Mouse (Mus musculus): ENCODE results near the gene Procr. TPM values are rescaled to one million over a fixed set of nuclear protein-coding genes. Genes with fewer than 3 reads are reported as not detected.

Gene Procr
- polyA plus RNA-seq, 1 experiment from 2014 or later: 22.8 TPM

- no peaks in the 10 kb centered on the region for H3K4me1 ChIP-seq (replicated peaks; ENCODE audit: control insufficient read depth, insufficient read depth, low read length)
- no peaks in the 10 kb centered on the region for H3K36me3 ChIP-seq (ENCODE audit: control insufficient read depth, insufficient read depth, low read length)
- ATAC-seq (replicated peaks; ENCODE audit: low FRiP score, low TSS enrichment, low read depth): no peak
- H3K27ac ChIP-seq (ENCODE audit: low read depth): no peak overlapping the region
- H3K4me2 ChIP-seq (ENCODE audit: low read length): no peak overlapping the region
- no peak overlapping the region for H3K9ac ChIP-seq (ENCODE audit: low read length)
- 74% methylated on average over 6 of the region's 6 CpGs for WGBS
- no peaks in the 10 kb centered on the region for H3K9me3 ChIP-seq (ENCODE audit: control insufficient read depth, low read length)
- DNase-seq (ENCODE audit: low spot score): no peak
- H3K4me3 ChIP-seq (ENCODE audit: low read depth, low read length): no peak overlapping the region
- H3K27me3 ChIP-seq (replicated peaks; ENCODE audit: control insufficient read depth, insufficient read depth, low read length): 0 out of 2 replicates have a peak, but pooled peaks cover 2% of the 10 kb centered on the region
Observed at GRCm38 (mm10) chr2:155784534-155784933, 33.6 kb downstream of the Procr start.

GRCm38 (mm10) chr2:155786905-155787304 lies 36.0 kb downstream of the Procr start:
- Histone ChIP-seq H3K4me3 (ENCODE audit: low read depth, low read length) (no peak overlapping the region), H3K4me2 (ENCODE audit: low read length) (no peak overlapping the region), H3K27ac (ENCODE audit: low read depth) (no peak overlapping the region), H3K36me3 (ENCODE audit: control insufficient read depth, insufficient read depth, low read length) (no peaks in the 10 kb centered on the region), H3K27me3 (replicated peaks; ENCODE audit: control insufficient read depth, insufficient read depth, low read length) (no peaks in the 10 kb centered on the region), H3K4me1 (replicated peaks; ENCODE audit: control insufficient read depth, insufficient read depth, low read length) (no peaks in the 10 kb centered on the region), H3K9ac (ENCODE audit: low read length) (no peak overlapping the region), H3K9me3 (ENCODE audit: control insufficient read depth, low read length) (no peaks in the 10 kb centered on the region)
- DNase-seq (ENCODE audit: low spot score): no peak
- 67% methylated on average over 5 of the region's 5 CpGs for WGBS
- no peak for ATAC-seq (replicated peaks; ENCODE audit: low FRiP score, low TSS enrichment, low read depth)

- Histone ChIP-seq H3K4me2 (ENCODE audit: low read length) (no peak overlapping the region), H3K27me3 (replicated peaks; ENCODE audit: control insufficient read depth, insufficient read depth, low read length) (no peaks in the 10 kb centered on the region), H3K36me3 (ENCODE audit: control insufficient read depth, insufficient read depth, low read length) (no peaks in the 10 kb centered on the region), H3K4me1 (replicated peaks; ENCODE audit: control insufficient read depth, insufficient read depth, low read length) (no peaks in the 10 kb centered on the region), H3K27ac (ENCODE audit: low read depth) (no peak overlapping the region), H3K9ac (ENCODE audit: low read length) (no peak overlapping the region), H3K4me3 (ENCODE audit: low read depth, low read length) (no peak overlapping the region), H3K9me3 (ENCODE audit: control insufficient read depth, low read length) (no peaks in the 10 kb centered on the region)
- ATAC-seq (replicated peaks; ENCODE audit: low FRiP score, low TSS enrichment, low read depth): no peak
- no peak for DNase-seq (ENCODE audit: low spot score)
- WGBS: 64% methylated on average over 18 of the region's 18 CpGs
Observed at GRCm38 (mm10) chr2:155787949-155788931, 37.3 kb downstream of the Procr start.

GRCm38 (mm10) chr2:155792899-155793298 lies 42.0 kb downstream of the Procr start:
- Histone ChIP-seq H3K36me3 (ENCODE audit: control insufficient read depth, insufficient read depth, low read length) (no peaks in the 10 kb centered on the region), H3K27ac (ENCODE audit: low read depth) (no peak overlapping the region), H3K9me3 (ENCODE audit: control insufficient read depth, low read length) (no peaks in the 10 kb centered on the region), H3K27me3 (replicated peaks; ENCODE audit: control insufficient read depth, insufficient read depth, low read length) (no peaks in the 10 kb centered on the region), H3K4me2 (ENCODE audit: low read length) (no peak overlapping the region), H3K9ac (ENCODE audit: low read length) (no peak overlapping the region), H3K4me3 (ENCODE audit: low read depth, low read length) (no peak overlapping the region), H3K4me1 (replicated peaks; ENCODE audit: control insufficient read depth, insufficient read depth, low read length) (no peaks in the 10 kb centered on the region)
- DNase-seq (ENCODE audit: low spot score) (no peak), ATAC-seq (replicated peaks; ENCODE audit: low FRiP score, low TSS enrichment, low read depth) (no peak)
- 33% methylated on average over 12 of the region's 12 CpGs for WGBS

GRCm38 (mm10) chr2:155794674-155795445 lies 43.9 kb downstream of the Procr start:
- no peak overlapping the region for H3K4me3 ChIP-seq (ENCODE audit: low read depth, low read length)
- DNase-seq (ENCODE audit: low spot score) (no peak), ATAC-seq (replicated peaks; ENCODE audit: low FRiP score, low TSS enrichment, low read depth) (no peak)
- H3K4me2 ChIP-seq (ENCODE audit: low read length): no peak overlapping the region
- H3K9ac ChIP-seq (ENCODE audit: low read length): no peak overlapping the region
- H3K27me3 ChIP-seq (replicated peaks; ENCODE audit: control insufficient read depth, insufficient read depth, low read length): no peaks in the 10 kb centered on the region
- no peak overlapping the region for H3K27ac ChIP-seq (ENCODE audit: low read depth)
- no peaks in the 10 kb centered on the region for H3K36me3 ChIP-seq (ENCODE audit: control insufficient read depth, insufficient read depth, low read length)
- H3K9me3 ChIP-seq (ENCODE audit: control insufficient read depth, low read length): no peaks in the 10 kb centered on the region
- 84% methylated on average over 12 of the region's 12 CpGs for WGBS
- H3K4me1 ChIP-seq (replicated peaks; ENCODE audit: control insufficient read depth, insufficient read depth, low read length): no peaks in the 10 kb centered on the region

GRCm38 (mm10) chr2:155798613-155799012 lies 47.7 kb downstream of the Procr start:
- 62% methylated on average over 3 of the region's 3 CpGs for WGBS

GRCm38 (mm10) chr2:155802761-155803160 lies 51.8 kb downstream of the Procr start:
- DNase-seq (ENCODE audit: low spot score) (no peak), ATAC-seq (replicated peaks; ENCODE audit: low FRiP score, low TSS enrichment, low read depth) (no peak)
- H3K9me3 ChIP-seq (ENCODE audit: control insufficient read depth, low read length): no peaks in the 10 kb centered on the region
- no peaks in the 10 kb centered on the region for H3K4me1 ChIP-seq (replicated peaks; ENCODE audit: control insufficient read depth, insufficient read depth, low read length)
- no peak overlapping the region for H3K4me2 ChIP-seq (ENCODE audit: low read length)
- no peaks in the 10 kb centered on the region for H3K27me3 ChIP-seq (replicated peaks; ENCODE audit: control insufficient read depth, insufficient read depth, low read length)
- H3K27ac ChIP-seq (ENCODE audit: low read depth): no peak overlapping the region
- WGBS: 46% methylated on average over 3 of the region's 3 CpGs
- no peak overlapping the region for H3K4me3 ChIP-seq (ENCODE audit: low read depth, low read length)
- H3K36me3 ChIP-seq (ENCODE audit: control insufficient read depth, insufficient read depth, low read length): no peaks in the 10 kb centered on the region
- H3K9ac ChIP-seq (ENCODE audit: low read length): no peak overlapping the region

More at GRCm38 (mm10) chr2:155798613-155799012, 47.7 kb downstream of the Procr start:
- Histone ChIP-seq H3K9me3 (ENCODE audit: control insufficient read depth, low read length) (no peaks in the 10 kb centered on the region), H3K4me1 (replicated peaks; ENCODE audit: control insufficient read depth, insufficient read depth, low read length) (no peaks in the 10 kb centered on the region), H3K4me3 (ENCODE audit: low read depth, low read length) (no peak overlapping the region), H3K36me3 (ENCODE audit: control insufficient read depth, insufficient read depth, low read length) (no peaks in the 10 kb centered on the region), H3K4me2 (ENCODE audit: low read length) (no peak overlapping the region), H3K27ac (ENCODE audit: low read depth) (no peak overlapping the region), H3K27me3 (replicated peaks; ENCODE audit: control insufficient read depth, insufficient read depth, low read length) (no peaks in the 10 kb centered on the region), H3K9ac (ENCODE audit: low read length) (no peak overlapping the region)
- DNase-seq (ENCODE audit: low spot score): no peak
- ATAC-seq (replicated peaks; ENCODE audit: low FRiP score, low TSS enrichment, low read depth): no peak

- Histone ChIP-seq H3K27me3 (replicated peaks; ENCODE audit: control insufficient read depth, insufficient read depth, low read length) (no peaks in the 10 kb centered on the region), H3K9me3 (ENCODE audit: control insufficient read depth, low read length) (no peaks in the 10 kb centered on the region), H3K4me1 (replicated peaks; ENCODE audit: control insufficient read depth, insufficient read depth, low read length) (no peaks in the 10 kb centered on the region), H3K9ac (ENCODE audit: low read length) (no peak overlapping the region), H3K4me2 (ENCODE audit: low read length) (no peak overlapping the region), H3K27ac (ENCODE audit: low read depth) (no peak overlapping the region), H3K4me3 (ENCODE audit: low read depth, low read length) (no peak overlapping the region), H3K36me3 (ENCODE audit: control insufficient read depth, insufficient read depth, low read length) (no peaks in the 10 kb centered on the region)
- DNase-seq (ENCODE audit: low spot score): no peak
- ATAC-seq (replicated peaks; ENCODE audit: low FRiP score, low TSS enrichment, low read depth): no peak
- WGBS: 74% methylated on average over 5 of the region's 5 CpGs
Observed at GRCm38 (mm10) chr2:155804053-155804452, 53.1 kb downstream of the Procr start.

Data from intestine, embryonic 14.5 days (tissue).